Mouse (Mus musculus): ENCODE data around the gene Ap2b1. TPM values are rescaled to one million over a fixed set of nuclear protein-coding genes. Genes with fewer than 3 reads are reported as not detected.
A peak's percentile ranks its signal among the peaks of the same experiment; 100 is the strongest.

Ap2b1 gene
- polyA plus RNA-seq, 1 experiment = 64.7 TPM

DNA sequence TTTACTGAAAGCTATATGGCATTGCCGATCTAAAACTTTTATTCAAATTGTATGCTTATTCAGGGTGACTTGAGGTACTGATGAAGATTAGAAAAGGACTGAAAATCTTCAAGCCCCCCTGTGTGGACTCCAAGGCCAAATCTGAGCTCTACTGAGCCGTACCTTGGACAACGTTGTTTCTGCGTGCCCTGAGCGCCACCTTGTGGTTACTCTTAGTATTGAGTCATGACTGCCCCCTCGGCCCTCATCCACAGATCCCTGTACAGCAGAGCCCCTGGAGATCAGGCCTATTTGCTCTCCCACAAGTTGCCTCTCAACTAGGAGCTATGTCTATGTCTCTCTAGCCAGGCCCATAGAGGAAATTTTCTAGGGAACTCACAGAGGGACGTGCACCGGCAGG lies 125.9 kb downstream of the Ap2b1 start:
- no peak overlapping the region for H3K4me2 ChIP-seq (ENCODE audit: low read depth)
- no peak for TF ChIP-seq TCF12 (IDR thresholded peaks at IDR 0.05; ENCODE audit: insufficient read depth, poor library complexity, severe bottlenecking)
- TF ChIP-seq REST (IDR thresholded peaks at IDR 0.05; ENCODE audit: insufficient read depth, insufficient read length) = peak; percentile 52
- H3K4me3 ChIP-seq = no peak overlapping the region
- H3K27me3 ChIP-seq (ENCODE audit: control insufficient read depth, insufficient read depth, insufficient read length) = peaks cover 16% of the 10 kb centered on the region
- no peaks in the 10 kb centered on the region for H3K79me2 ChIP-seq (ENCODE audit: control insufficient read depth, insufficient read depth)
- H3ac ChIP-seq (ENCODE audit: control insufficient read depth, insufficient read length) = no peak overlapping the region
- H3K36me3 ChIP-seq (ENCODE audit: control insufficient read depth, insufficient read depth) = no peaks in the 10 kb centered on the region

DNA sequence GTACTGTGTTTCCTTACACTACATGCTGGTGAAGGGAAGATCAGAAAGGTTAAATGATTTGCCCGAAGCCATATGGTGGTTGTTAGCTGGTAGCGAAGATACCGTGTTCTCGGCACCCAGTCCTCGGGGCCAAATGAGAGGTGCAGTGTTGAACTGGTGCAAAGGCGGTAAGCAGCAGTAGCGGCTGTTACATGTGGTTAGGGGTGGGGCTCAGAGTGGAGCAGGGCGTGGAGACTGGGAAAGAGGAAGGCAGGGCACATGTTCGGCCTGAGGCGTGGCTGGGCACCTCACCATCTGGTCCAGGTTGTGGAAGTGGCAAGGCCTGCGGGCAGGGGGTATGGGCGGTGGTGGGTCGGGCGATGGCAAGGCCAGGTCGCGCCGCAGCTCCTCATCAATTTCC lies 128.1 kb downstream of the Ap2b1 start:
- no peak for TF ChIP-seq REST (IDR thresholded peaks at IDR 0.05; ENCODE audit: insufficient read depth, insufficient read length)
- TF ChIP-seq MYOD1 (IDR thresholded peaks at IDR 0.05; ENCODE audit: control insufficient read depth in 1 of 3, insufficient read length in 2 of 3, low read depth in 2 of 3) = peak in 2 of 3 experiments; percentile 20 to 68
- peak; percentile 32 for TF ChIP-seq TCF3 (IDR thresholded peaks at IDR 0.05; ENCODE audit: insufficient read length, low read depth)
- TF ChIP-seq MYOG (IDR thresholded peaks at IDR 0.05; ENCODE audit: control insufficient read depth in 1 of 3, insufficient read depth in 1 of 3, insufficient read length in 2 of 3, low read depth in 2 of 3) = peak in 2 of 3 experiments; percentile 46 to 84
- Histone ChIP-seq H3K79me2 (ENCODE audit: control insufficient read depth, insufficient read depth) (no peaks in the 10 kb centered on the region), H3K27me3 (ENCODE audit: control insufficient read depth, insufficient read depth, insufficient read length) (peaks cover 23% of the 10 kb centered on the region), H3ac (ENCODE audit: control insufficient read depth, insufficient read length) (no peak overlapping the region), H3K4me2 (ENCODE audit: low read depth) (peak overlapping the region; percentile 18), H3K36me3 (ENCODE audit: control insufficient read depth, insufficient read depth) (no peaks in the 10 kb centered on the region), H3K4me3 (no peak overlapping the region)

DNA sequence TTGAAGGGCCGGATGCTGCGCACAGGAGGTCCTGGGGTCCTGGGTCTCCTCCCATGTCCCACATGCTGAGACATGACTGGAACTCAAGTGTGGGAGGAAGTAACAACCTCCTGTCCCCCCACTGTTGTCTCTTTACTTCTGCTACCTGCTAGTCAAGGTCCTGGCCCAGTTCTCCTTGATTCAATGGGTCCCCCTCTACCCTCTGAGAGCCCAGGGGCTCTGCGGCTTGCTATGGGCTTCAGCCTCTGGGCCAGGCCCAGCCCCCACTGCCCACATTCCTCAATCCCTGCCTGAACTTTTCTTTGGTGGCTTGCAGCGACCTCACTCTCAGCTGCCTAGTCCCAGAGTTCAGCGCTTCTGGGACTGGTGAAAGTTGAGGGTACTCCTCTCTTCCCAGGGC lies 130.5 kb downstream of the Ap2b1 start, which contains the start of gene Gas2l2:
Gene Gas2l2, minus strand, starts transcription at position 101 of the 400 bp plus-strand sequence.
- Histone ChIP-seq H3K4me3 (no peak within 1 kb of the TSS), H3ac (ENCODE audit: control insufficient read depth, insufficient read length) (no peak within 1 kb of the TSS), H3K27me3 (ENCODE audit: control insufficient read depth, insufficient read depth, insufficient read length) (peaks cover 23% of the 10 kb centered on the region), H3K4me2 (ENCODE audit: low read depth) (no peak within 1 kb of the TSS), H3K79me2 (ENCODE audit: control insufficient read depth, insufficient read depth) (no peaks in the 10 kb centered on the region), H3K36me3 (ENCODE audit: control insufficient read depth, insufficient read depth) (no peaks in the 10 kb centered on the region)
- TF ChIP-seq CEBPB (IDR thresholded peaks at IDR 0.05; ENCODE audit: insufficient read depth, poor library complexity, severe bottlenecking) = no peak

DNA sequence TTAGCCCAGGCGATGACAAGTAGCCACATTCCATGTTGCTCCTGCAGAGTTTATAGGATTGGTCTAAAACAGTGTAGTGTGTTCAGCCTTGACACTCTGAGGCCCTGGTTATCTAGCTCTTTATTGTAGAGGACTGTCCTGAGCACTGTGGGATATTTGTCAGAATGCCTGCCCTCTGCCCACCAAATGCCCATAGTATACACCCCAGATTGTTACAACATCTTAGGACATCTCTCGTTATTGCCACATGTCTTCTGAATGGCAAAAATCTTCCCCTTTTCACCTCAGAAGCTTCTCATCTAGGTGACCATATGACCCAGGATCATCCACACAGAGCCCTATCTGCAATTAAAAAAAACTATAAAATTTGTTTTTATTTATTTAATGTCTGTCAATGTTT lies 133.7 kb downstream of the Ap2b1 start:
- TF ChIP-seq SRF (IDR thresholded peaks at IDR 0.05; ENCODE audit: control insufficient read depth, insufficient read length, low read depth) = no peak
- no peak for TF ChIP-seq POLR2A (IDR thresholded peaks at IDR 0.05; ENCODE audit: insufficient read length, low read depth)
- TF ChIP-seq MYOG (IDR thresholded peaks at IDR 0.05; ENCODE audit: control insufficient read depth in 1 of 3, insufficient read depth in 1 of 3, insufficient read length in 2 of 3, low read depth in 2 of 3) = no peak
- TF ChIP-seq TCF12 (IDR thresholded peaks at IDR 0.05; ENCODE audit: insufficient read depth, poor library complexity, severe bottlenecking) = no peak
- no peak for TF ChIP-seq REST (IDR thresholded peaks at IDR 0.05; ENCODE audit: insufficient read depth, insufficient read length)
- TF ChIP-seq USF1 (IDR thresholded peaks at IDR 0.05; ENCODE audit: low read depth) = no peak
- TF ChIP-seq POLR2AphosphoS2 (IDR thresholded peaks at IDR 0.05; ENCODE audit: insufficient read length, low read depth) = no peak
- no peak for TF ChIP-seq TCF3 (IDR thresholded peaks at IDR 0.05; ENCODE audit: insufficient read length, low read depth)
- Histone ChIP-seq H3K36me3 (ENCODE audit: control insufficient read depth, insufficient read depth) (no peaks in the 10 kb centered on the region), H3K79me2 (ENCODE audit: control insufficient read depth, insufficient read depth) (no peaks in the 10 kb centered on the region), H3K4me2 (ENCODE audit: low read depth) (no peak overlapping the region), H3K27me3 (ENCODE audit: control insufficient read depth, insufficient read depth, insufficient read length) (peaks cover 8% of the 10 kb centered on the region), H3ac (ENCODE audit: control insufficient read depth, insufficient read length) (no peak overlapping the region), H3K4me3 (no peak overlapping the region)

DNA sequence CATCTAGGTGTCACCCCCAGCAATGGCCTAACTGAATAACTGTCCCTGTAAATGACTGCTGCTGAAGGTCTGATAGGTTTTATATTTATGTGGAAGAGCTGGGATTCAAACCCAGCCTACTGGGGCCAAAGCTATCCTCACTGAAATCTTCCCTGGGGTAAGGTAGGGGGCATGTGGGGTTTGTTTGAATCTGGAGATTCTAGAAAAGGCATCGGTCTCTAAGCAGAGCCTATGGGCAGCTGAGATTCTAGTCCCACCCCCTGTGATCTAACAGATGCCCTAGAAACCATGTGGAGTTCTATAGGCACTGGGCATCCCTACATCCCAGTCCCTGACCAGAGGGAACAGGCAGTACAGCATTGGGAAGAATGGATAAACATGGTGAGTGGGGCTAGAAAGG lies 138.6 kb downstream of the Ap2b1 start, which contains the start of gene 1700020L24Rik:
Gene 1700020L24Rik, plus strand, starts transcription at position 301 of the 400 bp plus-strand sequence.
- TF ChIP-seq E2F4 (IDR thresholded peaks at IDR 0.05; ENCODE audit: insufficient read depth) (no peak), POLR2AphosphoS2 (IDR thresholded peaks at IDR 0.05; ENCODE audit: insufficient read length, low read depth) (no peak), CEBPB (IDR thresholded peaks at IDR 0.05; ENCODE audit: insufficient read depth, poor library complexity, severe bottlenecking) (no peak), MAX (IDR thresholded peaks at IDR 0.05; ENCODE audit: low read depth) (no peak), MYOD1 (IDR thresholded peaks at IDR 0.05; ENCODE audit: control insufficient read depth in 1 of 3, insufficient read length in 2 of 3, low read depth in 2 of 3) (no peak), TCF3 (IDR thresholded peaks at IDR 0.05; ENCODE audit: insufficient read length, low read depth) (no peak), USF1 (IDR thresholded peaks at IDR 0.05; ENCODE audit: low read depth) (no peak), TCF12 (IDR thresholded peaks at IDR 0.05; ENCODE audit: insufficient read depth, poor library complexity, severe bottlenecking) (no peak), SRF (IDR thresholded peaks at IDR 0.05; ENCODE audit: control insufficient read depth, insufficient read length, low read depth) (no peak), REST (IDR thresholded peaks at IDR 0.05; ENCODE audit: insufficient read depth, insufficient read length) (no peak), POLR2A (IDR thresholded peaks at IDR 0.05; ENCODE audit: insufficient read length, low read depth) (no peak), MYOG (IDR thresholded peaks at IDR 0.05; ENCODE audit: control insufficient read depth in 1 of 3, insufficient read depth in 1 of 3, insufficient read length in 2 of 3, low read depth in 2 of 3) (no peak)
- no peak within 1 kb of the TSS for H3K4me3 ChIP-seq
- H3ac ChIP-seq (ENCODE audit: control insufficient read depth, insufficient read length) = no peak within 1 kb of the TSS
- no peaks in the 10 kb centered on the region for H3K36me3 ChIP-seq (ENCODE audit: control insufficient read depth, insufficient read depth)
- H3K27me3 ChIP-seq (ENCODE audit: control insufficient read depth, insufficient read depth, insufficient read length) = no peaks in the 10 kb centered on the region
- no peaks in the 10 kb centered on the region for H3K79me2 ChIP-seq (ENCODE audit: control insufficient read depth, insufficient read depth)
- no peak within 1 kb of the TSS for H3K4me2 ChIP-seq (ENCODE audit: low read depth)
